Mouse (Mus musculus) monocyte, adult 2 months (primary cell): ENCODE data around the gene Ctnna3.
"Not testable (repeated sequence)": the region's sequence is repeated elsewhere in the genome, so short reads cannot be mapped to it uniquely, and the experiment has no call there.

Experiments
- DNase-seq, 2 experiments: peaks; one replicate each; pipeline ENCODE4 v3.0.0; 2022; ENCODE audit warnings: low spot score in 2 of 2, low read depth in 1 of 2

Gene Ctnna3

DNA sequence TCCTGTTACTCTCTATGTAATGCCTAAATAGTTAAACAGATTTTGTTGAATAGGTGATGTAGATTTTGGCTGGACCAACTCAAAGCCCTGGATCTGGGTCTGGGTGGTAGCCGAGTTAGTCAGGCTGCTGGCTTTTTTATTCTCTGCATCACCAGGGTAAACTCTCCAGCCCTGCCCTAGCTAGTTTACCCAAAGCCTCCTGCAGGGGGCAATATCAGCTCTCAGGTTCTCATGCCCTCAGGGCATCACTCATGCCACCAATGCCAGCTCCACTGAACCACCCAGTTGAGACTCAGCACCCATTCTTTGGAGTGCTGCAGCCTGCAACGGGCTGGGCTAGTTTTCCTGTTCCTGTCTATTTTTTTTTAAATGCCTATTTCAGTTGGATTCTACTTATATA, 1431.5 kb downstream of the Ctnna3 start:
- DNase-seq: no peak

DNA sequence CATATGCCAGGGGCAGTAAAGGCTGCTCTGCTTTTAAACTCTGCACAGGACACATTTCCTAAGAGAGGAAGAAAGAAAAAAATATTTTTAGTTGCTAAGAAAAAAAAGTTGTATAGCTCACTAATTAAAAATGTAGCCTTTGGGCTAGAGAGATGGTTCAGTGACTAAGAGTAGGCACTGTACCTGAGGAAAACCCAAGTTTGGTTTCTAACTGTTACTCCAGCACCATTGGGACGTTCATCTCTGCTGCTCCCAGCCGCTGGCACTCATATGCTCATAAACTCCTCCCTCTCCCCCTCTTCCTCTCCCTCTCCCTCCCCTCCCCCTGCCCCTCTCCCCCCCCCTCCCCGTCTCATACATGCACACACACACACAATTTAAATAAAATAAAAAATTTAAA, 1441.0 kb downstream of the Ctnna3 start:
- no peak for DNase-seq

DNA sequence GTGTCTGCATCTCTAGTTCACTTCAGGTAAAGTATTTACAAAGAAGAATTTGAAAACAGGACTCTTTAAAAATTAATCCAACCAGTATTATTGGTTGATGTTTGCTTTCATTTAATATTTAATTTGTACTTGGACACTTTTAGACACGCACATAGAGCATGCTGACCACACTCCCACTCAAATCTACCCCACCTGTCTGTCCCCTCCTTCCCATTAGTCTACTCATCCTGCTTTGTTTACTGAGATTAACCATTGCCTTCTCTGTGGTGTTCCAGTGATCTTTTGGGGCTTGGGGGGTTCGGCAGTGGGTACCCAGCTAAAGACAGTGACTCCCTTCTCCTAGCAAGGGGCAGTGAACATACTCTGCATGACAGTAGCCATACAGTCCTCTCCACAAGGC, 1446.6 kb downstream of the Ctnna3 start:
- DNase-seq: no peak

DNA sequence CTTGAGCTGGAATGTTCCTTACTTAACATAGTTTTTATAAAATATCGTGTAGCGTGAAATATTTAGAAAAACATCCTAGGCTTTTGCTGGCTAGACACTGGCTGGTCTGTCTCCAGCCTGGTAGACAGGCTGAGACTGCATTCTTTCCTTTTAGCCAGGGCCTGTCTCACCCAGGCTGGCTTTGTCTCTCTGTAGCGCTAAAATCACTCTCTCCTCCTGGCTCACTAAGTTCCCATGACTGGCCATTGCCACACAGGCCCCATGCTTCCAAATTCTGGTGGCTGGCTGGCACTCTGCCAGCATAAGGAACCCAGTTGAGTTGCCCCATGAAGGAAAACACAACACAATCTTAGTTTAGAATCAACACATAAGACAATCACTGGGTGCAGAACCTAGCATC, 1450.0 kb downstream of the Ctnna3 start:
- DNase-seq: no peak

DNA sequence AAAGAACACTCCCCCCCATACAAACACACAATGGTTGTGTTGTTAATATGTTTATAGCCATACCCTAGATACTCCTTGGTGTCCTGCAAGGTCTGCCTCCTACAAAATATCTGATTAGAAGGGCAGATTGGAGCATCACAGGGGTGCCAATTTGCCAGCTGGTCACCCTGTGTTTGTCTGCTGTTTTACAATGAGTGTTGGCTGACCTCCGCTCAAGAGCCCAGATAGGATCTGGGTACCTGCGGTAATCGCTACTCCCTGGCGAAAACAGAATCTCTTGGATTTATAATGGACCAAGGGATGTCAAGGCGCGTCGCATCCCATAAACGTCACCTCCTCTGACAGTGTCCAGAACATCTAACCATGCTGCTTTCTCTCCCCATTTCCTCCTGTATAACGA, 1457.0 kb downstream of the Ctnna3 start:
- no peak for DNase-seq

DNA sequence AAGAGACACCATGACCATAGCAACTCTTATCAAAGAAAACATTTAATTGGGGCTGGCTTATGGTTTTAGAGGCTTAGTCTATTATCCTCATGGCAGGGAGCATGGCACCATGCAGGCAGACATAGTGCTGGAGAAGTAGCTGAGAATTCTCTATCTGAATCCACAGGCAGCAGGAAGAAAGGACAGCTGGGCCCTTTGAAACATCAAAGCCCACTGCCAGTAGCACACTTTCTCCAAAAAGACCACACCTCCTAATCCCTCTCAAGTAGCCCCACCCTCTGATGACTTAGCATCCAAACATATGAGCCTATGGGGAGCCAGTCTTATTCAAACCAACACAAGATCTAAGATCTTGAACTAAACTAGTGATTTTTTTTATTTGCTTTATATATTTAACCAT, 1462.6 kb downstream of the Ctnna3 start:
- DNase-seq: no peak

DNA sequence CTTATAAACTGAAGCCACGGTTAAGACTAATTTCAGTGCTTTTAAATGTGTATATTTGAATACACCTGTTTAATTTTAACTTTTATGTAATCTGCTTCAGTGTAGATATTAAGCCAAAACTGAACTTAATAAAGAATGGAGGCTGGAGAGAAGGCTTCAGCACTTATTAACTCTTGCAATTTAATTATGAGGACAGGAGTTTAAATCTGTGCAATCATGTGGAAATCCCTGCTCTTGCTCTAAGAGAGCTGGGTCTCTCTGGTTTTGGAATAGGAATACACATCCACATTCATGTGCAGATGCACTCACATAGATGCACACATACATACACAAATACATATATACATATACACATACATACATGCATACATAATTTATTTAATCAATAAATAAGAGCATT, 1468.8 kb downstream of the Ctnna3 start:
- DNase-seq: no peak

DNA sequence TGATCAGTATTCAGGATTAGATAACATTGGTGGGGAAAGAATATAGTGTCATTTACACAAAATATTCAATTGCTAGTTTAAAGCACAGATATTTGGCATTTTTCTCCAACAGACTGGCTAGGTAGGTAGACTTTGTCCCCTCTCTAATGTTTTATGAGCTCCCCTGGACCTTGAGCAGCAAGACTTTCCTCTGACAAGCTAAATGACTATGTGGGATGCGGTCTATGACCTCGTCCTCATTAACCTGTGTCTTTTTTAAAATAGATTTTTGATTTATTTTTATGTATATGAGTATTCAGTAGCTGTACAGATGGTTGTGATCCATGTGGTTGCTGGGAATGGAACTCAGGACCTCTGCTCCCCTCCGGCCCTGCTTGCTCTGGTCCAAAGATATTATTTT, 1471.8 kb downstream of the Ctnna3 start:
- no peak for DNase-seq

DNA sequence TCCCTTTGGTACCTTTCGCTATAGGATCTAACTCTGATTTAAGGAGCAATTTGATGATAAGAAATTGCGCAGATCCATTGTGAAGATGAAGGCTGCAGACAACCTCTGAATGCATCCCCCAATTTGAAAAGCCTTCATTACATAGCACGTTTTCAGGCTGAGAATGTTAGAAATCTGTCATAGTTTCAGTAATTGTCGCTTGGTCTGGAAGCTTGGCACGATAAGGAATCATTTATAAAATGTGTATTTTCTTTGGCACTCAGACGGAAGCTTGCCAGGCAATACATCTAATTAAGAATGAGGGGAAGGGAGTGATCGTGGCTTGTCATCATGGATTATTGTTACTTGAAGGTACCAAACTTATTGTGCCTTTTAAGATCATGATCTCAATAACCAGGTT, 1511.1 kb downstream of the Ctnna3 start:
- no peak for DNase-seq

DNA sequence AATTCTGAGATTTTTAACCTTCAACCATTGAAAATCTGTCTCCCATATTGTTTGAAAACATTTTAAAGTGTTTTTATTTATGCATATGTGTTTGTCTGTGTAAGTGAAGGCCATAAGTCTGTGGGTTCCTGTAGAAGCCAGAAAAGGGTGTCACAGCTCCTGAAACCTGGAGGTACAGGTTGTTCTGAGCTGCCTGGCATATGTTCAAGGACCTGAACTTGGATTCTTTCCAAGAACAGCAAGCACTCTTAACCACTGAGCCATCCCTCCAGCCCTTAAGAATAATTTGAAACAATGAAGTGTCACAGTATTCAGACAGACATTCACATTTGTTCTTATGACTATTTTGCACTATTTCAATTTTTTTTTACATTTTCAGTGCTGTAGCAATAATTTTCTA, 1528.5 kb downstream of the Ctnna3 start:
- no peak for DNase-seq

DNA sequence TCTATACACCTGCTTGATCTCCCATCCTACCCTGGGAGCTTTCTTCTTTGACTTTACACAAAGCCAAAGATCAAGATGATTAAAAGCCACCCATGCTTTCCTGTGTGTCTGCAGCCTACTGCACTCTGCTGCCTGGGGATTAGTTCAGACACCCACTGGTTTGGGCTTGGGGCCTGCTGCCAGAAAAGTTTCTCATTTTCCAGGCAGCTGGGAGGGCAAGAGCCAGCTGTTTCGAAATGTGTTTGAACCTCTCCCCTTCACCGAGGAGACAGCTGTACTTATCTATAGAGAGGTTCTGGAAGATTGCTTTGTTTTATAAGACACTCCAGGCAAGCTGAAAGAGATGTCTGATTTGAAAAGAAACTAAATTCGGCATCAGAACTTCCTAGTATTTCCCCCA, 1563.0 kb downstream of the Ctnna3 start:
- no peak for DNase-seq

DNA sequence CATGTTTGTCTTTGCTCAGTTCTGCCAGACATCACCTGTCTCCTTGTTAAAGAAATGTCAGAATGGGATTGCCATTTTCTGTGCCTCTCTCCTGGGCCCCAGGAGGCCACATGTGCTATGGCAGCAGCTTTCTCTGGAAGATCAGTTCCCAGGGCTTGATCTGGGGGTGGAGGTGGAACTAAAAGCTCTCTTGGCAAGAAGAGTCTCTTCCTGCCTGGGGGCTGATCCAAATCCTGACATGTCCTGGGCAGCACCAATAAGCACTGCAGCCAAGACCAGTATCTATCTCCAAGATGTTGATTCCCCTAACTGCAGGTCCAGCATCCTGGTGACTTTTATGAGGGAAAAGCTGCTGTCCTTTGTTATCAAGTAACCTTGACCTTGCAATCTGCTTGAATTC, 1583.6 kb downstream of the Ctnna3 start:
- no peak for DNase-seq

DNA sequence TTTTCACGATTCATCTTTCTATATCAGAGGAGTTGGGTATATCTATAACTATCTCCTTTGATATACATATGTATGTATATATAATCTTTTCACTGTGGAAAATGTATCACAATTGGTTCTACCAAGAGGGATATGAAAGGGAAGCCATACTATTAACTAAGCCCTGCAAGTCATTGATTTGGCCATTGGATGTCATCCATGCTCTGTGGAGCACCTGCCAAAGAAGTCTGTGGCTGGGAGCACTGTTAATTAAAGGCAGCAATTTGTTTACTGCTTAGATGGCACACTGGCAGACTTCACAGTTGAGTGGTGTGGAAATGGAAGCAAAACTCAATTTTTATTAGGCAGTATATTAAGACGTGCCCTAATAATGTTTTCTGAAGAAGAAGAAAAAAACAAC, 1592.8 kb downstream of the Ctnna3 start:
- DNase-seq: no peak

DNA sequence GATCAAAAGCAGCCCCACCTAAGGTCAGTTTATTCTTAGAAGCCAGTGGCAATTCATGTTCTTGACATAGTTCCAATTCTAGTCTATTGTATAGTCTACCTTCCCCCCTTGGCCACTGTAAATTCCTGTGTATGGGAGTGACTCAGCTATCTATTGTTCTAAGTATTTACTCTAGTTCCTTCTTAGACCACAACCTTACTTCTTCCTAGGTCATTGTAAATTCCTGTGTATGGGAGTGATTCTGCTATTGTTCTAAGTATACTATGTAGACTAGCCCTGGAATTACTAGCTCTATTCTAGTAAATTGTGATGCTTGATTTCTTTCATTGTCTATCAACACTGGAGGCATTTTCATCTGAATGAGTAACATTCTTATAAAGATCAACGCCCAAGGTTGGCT, 1603.6 kb downstream of the Ctnna3 start:
- DNase-seq: not testable (repeated sequence)
